Mouse (Mus musculus) heart, embryonic 15.5 days (tissue): Measurements from ENCODE around the gene AI661453. TPM values are rescaled to one million over a fixed set of nuclear protein-coding genes. Genes with fewer than 3 reads are reported as not detected.
"Not testable (repeated sequence)": the region's sequence is repeated elsewhere in the genome, so short reads cannot be mapped to it uniquely, and the experiment has no call there.

Experiments
- ATAC-seq: fragments of 200-750 bp; cut with Nextera tagmentation; replicated peaks from 2 replicates; pipeline ENCODE4 v1.8.0; 2017; ENCODE audit warnings: low read depth, moderate TSS enrichment; ENCODE audit not compliant: insufficient number of reproducible peaks, insufficient read depth, low FRiP score
- H3K27ac ChIP-seq: fragments of 300-500 bp; sonication (generic); 2 replicates; pipeline ENCODE4 v1.5.1; 2015; ENCODE audit warnings: mild to moderate bottlenecking, inconsistent platforms
- H3K27me3 ChIP-seq: fragments of 300-500 bp; sonication (generic); 2 replicates; pipeline ENCODE4 v1.6.1; 2015; ENCODE audit warnings: inconsistent platforms
- H3K36me3 ChIP-seq: fragments of 300-500 bp; sonication (generic); 2 replicates; pipeline ENCODE4 v1.6.1; 2015; ENCODE audit warnings: mild to moderate bottlenecking, inconsistent platforms
- H3K4me1 ChIP-seq: fragments of 300-500 bp; sonication (generic); replicated peaks from 2 replicates; pipeline ENCODE4 v1.6.1; 2015; ENCODE audit warnings: inconsistent platforms
- H3K4me2 ChIP-seq: fragments of 300-500 bp; sonication (generic); 2 replicates; pipeline ENCODE4 v1.6.1; 2015; ENCODE audit warnings: inconsistent platforms, mild to moderate bottlenecking, moderate library complexity
- H3K4me3 ChIP-seq: fragments of 300-500 bp; sonication (generic); 2 replicates; pipeline ENCODE4 v1.5.1; 2015; ENCODE audit warnings: mild to moderate bottlenecking, inconsistent platforms
- H3K9ac ChIP-seq: fragments of 300-500 bp; sonication (generic); 2 replicates; pipeline ENCODE4 v1.6.1; 2015; ENCODE audit warnings: mild to moderate bottlenecking, inconsistent platforms
- H3K9me3 ChIP-seq: fragments of 300-500 bp; sonication (generic); replicated peaks from 2 replicates; pipeline ENCODE4 v1.6.1; 2016; ENCODE audit warnings: inconsistent platforms
- WGBS: fragments of 180-500 bp; shearing (Covaris S2); methylation state at CpG from one replicate; pipeline ENCODE4 v1.1.7; 2015; ENCODE audit warnings: mixed read lengths; 5-methylcytosine and 5-hydroxymethylcytosine counted together
- polyA plus RNA-seq: library from polyadenylated mRNA; unstranded; fragments of >200 nt; fragmentation: Nextera tagmentation; extraction: Ambion mirVana; gene quantifications from 2 replicates; pipeline ENCODE4 v1.2.1, GENCODE M21; 2015

Gene AI661453
- polyA plus RNA-seq, 1 experiment from 2014 or later: 0.96 TPM

- Histone ChIP-seq H3K9me3 (no peaks in the 10 kb centered on the region), H3K9ac (no peak overlapping the region), H3K36me3 (no peaks in the 10 kb centered on the region), H3K27me3 (no peaks in the 10 kb centered on the region), H3K27ac (no peak overlapping the region), H3K4me1 (peaks cover 4% of the 10 kb centered on the region; the same call in 1 of the 2 replicates), H3K4me2 (no peak overlapping the region), H3K4me3 (no peak overlapping the region)
- 68% methylated on average over 3 of the region's 3 CpGs for WGBS
- no peak for ATAC-seq
Measured at GRCm38 (mm10) chr17:47421566-47421965, 14.8 kb upstream of the AI661453 start.

- 92% methylated on average over 1 of the region's 1 CpGs for WGBS
- H3K27ac ChIP-seq, H3K4me3 ChIP-seq, H3K4me2 ChIP-seq, H3K27me3 ChIP-seq, H3K9ac ChIP-seq, H3K36me3 ChIP-seq, H3K4me1 ChIP-seq, H3K9me3 ChIP-seq, ATAC-seq: not testable (repeated sequence)
Measured at GRCm38 (mm10) chr17:47422616-47423015, 13.8 kb upstream of the AI661453 start.

GRCm38 (mm10) chr17:47424186-47424585 lies 12.2 kb upstream of the AI661453 start:
- no peaks in the 10 kb centered on the region for H3K36me3 ChIP-seq
- H3K9me3 ChIP-seq: no peaks in the 10 kb centered on the region
- no peak overlapping the region for H3K4me2 ChIP-seq
- no peak overlapping the region for H3K27ac ChIP-seq
- H3K27me3 ChIP-seq: no peaks in the 10 kb centered on the region
- H3K4me3 ChIP-seq: no peak overlapping the region
- no peak overlapping the region for H3K9ac ChIP-seq
- H3K4me1 ChIP-seq: peaks cover 10% of the 10 kb centered on the region
- 59% methylated on average over 6 of the region's 6 CpGs for WGBS
- no peak for ATAC-seq

- 60% methylated on average over 6 of the region's 6 CpGs for WGBS
- Histone ChIP-seq H3K27ac (no peak overlapping the region), H3K36me3 (no peaks in the 10 kb centered on the region), H3K9ac (no peak overlapping the region), H3K4me3 (no peak overlapping the region), H3K4me1 (peaks cover 11% of the 10 kb centered on the region), H3K27me3 (no peaks in the 10 kb centered on the region), H3K4me2 (no peak overlapping the region), H3K9me3 (no peaks in the 10 kb centered on the region)
- ATAC-seq: no peak
Measured at GRCm38 (mm10) chr17:47427316-47427715, 9.1 kb upstream of the AI661453 start.

GRCm38 (mm10) chr17:47428831-47429304 lies 7.5 kb upstream of the AI661453 start:
- Histone ChIP-seq H3K36me3 (no peaks in the 10 kb centered on the region), H3K4me3 (0 out of 2 replicates have a peak overlapping the region, but pooled peaks have one; percentile 13), H3K9me3 (no peaks in the 10 kb centered on the region), H3K4me1 (peaks cover 11% of the 10 kb centered on the region), H3K9ac (no peak overlapping the region), H3K4me2 (peak overlapping the region; percentile 48), H3K27ac (no peak overlapping the region), H3K27me3 (no peaks in the 10 kb centered on the region)
- 10% methylated on average over 8 of the region's 8 CpGs for WGBS
- ATAC-seq: peak; percentile 68

- 69% methylated on average over 5 of the region's 5 CpGs for WGBS
- no peak overlapping the region for H3K9ac ChIP-seq
Measured at GRCm38 (mm10) chr17:47430815-47431214, 5.6 kb upstream of the AI661453 start.

GRCm38 (mm10) chr17:47436907-47437547 lies 612 bp downstream of the AI661453 start, which contains the start of gene 1700001C19Rik:
TSS of gene 1700001C19Rik (minus strand) at chr17:47437376.
- WGBS: 6% methylated on average over 25 of the region's 25 CpGs
- Histone ChIP-seq H3K9ac (peak within 1 kb of the TSS; percentile 66), H3K4me1 (peaks cover 53% of the 10 kb centered on the region), H3K36me3 (no peaks in the 10 kb centered on the region), H3K4me2 (peak within 1 kb of the TSS; percentile 97), H3K4me3 (peak within 1 kb of the TSS; percentile 64), H3K27me3 (no peaks in the 10 kb centered on the region; the same call in 1 of the 2 replicates), H3K9me3 (no peaks in the 10 kb centered on the region), H3K27ac (peak within 1 kb of the TSS; percentile 34)
- ATAC-seq: no peak

More at GRCm38 (mm10) chr17:47430815-47431214, 5.6 kb upstream of the AI661453 start:
- no peak for ATAC-seq
- Histone ChIP-seq H3K4me1 (peaks cover 6% of the 10 kb centered on the region; the same call in 1 of the 2 replicates), H3K27ac (no peak overlapping the region), H3K4me3 (no peak overlapping the region), H3K27me3 (no peaks in the 10 kb centered on the region), H3K9me3 (no peaks in the 10 kb centered on the region), H3K4me2 (no peak overlapping the region), H3K36me3 (no peaks in the 10 kb centered on the region)

- Histone ChIP-seq H3K4me2 (0 out of 2 replicates have a peak overlapping the region, but pooled peaks have one; percentile 6), H3K36me3 (no peaks in the 10 kb centered on the region), H3K27me3 (no peaks in the 10 kb centered on the region; the same call in 1 of the 2 replicates), H3K4me1 (peaks cover 56% of the 10 kb centered on the region), H3K9ac (no peak overlapping the region), H3K27ac (no peak overlapping the region), H3K9me3 (no peaks in the 10 kb centered on the region), H3K4me3 (no peak overlapping the region)
- 72% methylated on average over 6 of the region's 6 CpGs for WGBS
- no peak for ATAC-seq
Measured at GRCm38 (mm10) chr17:47438611-47439010, 2.2 kb downstream of the AI661453 start.

GRCm38 (mm10) chr17:47439396-47440028 lies 3.1 kb downstream of the AI661453 start:
- no peak overlapping the region for H3K4me2 ChIP-seq
- peak overlapping the region; percentile 35; the same call in 1 of the 2 replicates for H3K9ac ChIP-seq
- ATAC-seq: no peak
- peaks cover 64% of the 10 kb centered on the region for H3K4me1 ChIP-seq
- WGBS: 52% methylated on average over 9 of the region's 9 CpGs
- H3K9me3 ChIP-seq: no peaks in the 10 kb centered on the region
- no peak overlapping the region for H3K27ac ChIP-seq
- H3K27me3 ChIP-seq: no peaks in the 10 kb centered on the region; the same call in 1 of the 2 replicates
- H3K36me3 ChIP-seq: no peaks in the 10 kb centered on the region
- no peak overlapping the region for H3K4me3 ChIP-seq

- Histone ChIP-seq H3K27ac (peak overlapping the region; percentile 36), H3K27me3 (no peaks in the 10 kb centered on the region; the same call in 1 of the 2 replicates), H3K9ac (peak overlapping the region; percentile 35; the same call in 1 of the 2 replicates), H3K4me3 (no peak overlapping the region), H3K36me3 (no peaks in the 10 kb centered on the region), H3K9me3 (no peaks in the 10 kb centered on the region), H3K4me2 (no peak overlapping the region), H3K4me1 (peaks cover 69% of the 10 kb centered on the region)
- 26% methylated on average over 9 of the region's 9 CpGs for WGBS
- ATAC-seq: no peak
Measured at GRCm38 (mm10) chr17:47440359-47440890, 4.0 kb downstream of the AI661453 start.

- WGBS: 49% methylated on average over 19 of the region's 19 CpGs
- Histone ChIP-seq H3K27me3 (no peaks in the 10 kb centered on the region; the same call in 1 of the 2 replicates), H3K36me3 (no peaks in the 10 kb centered on the region), H3K27ac (peak overlapping the region; percentile 54), H3K9ac (no peak overlapping the region), H3K4me2 (no peak overlapping the region), H3K9me3 (no peaks in the 10 kb centered on the region), H3K4me1 (peaks cover 74% of the 10 kb centered on the region), H3K4me3 (no peak overlapping the region)
- ATAC-seq: no peak
Measured at GRCm38 (mm10) chr17:47441296-47442051, 5.1 kb downstream of the AI661453 start.
